Mouse (Mus musculus) natural killer cell, adult 2 months (primary cell): ENCODE data around the gene Ssrp1.

Experiments
- DNase-seq, 2 experiments: peaks; one replicate each; pipeline ENCODE4 v3.0.0; 2022; ENCODE audit warnings: low spot score in 2 of 2

The Ssrp1 gene

GRCm38 (mm10) chr2:85037047-85038026 is at the start of gene Ssrp1, which contains the start of gene P2rx3:
Ssrp1 (plus strand) TSS chr2:85037234.
P2rx3 (minus strand) TSS chr2:85037462.
- DNase-seq: peak; percentile 85 to 91

GRCm38 (mm10) chr2:84987930-84988329 is 49.1 kb upstream of the Ssrp1 start, which contains the start of gene Prg3:
Prg3 (plus strand) TSS chr2:84988215.
- no peak for DNase-seq

GRCm38 (mm10) chr2:84996376-84996775 is 40.7 kb upstream of the Ssrp1 start:
- DNase-seq: no peak

GRCm38 (mm10) chr2:84999486-85000181 is 37.4 kb upstream of the Ssrp1 start:
- no peak for DNase-seq

- DNase-seq: no peak
Observed at GRCm38 (mm10) chr2:85001497-85001896, 35.5 kb upstream of the Ssrp1 start.

- DNase-seq: no peak
Observed at GRCm38 (mm10) chr2:85002575-85002974, 34.5 kb upstream of the Ssrp1 start.

- DNase-seq: no peak
Observed at GRCm38 (mm10) chr2:85004341-85004740, 32.7 kb upstream of the Ssrp1 start.

- no peak for DNase-seq
Observed at GRCm38 (mm10) chr2:85006600-85006999, 30.4 kb upstream of the Ssrp1 start.

- DNase-seq: peak; percentile 38 to 44
Observed at GRCm38 (mm10) chr2:85007729-85008128, 29.3 kb upstream of the Ssrp1 start.

GRCm38 (mm10) chr2:85009212-85009611 is 27.8 kb upstream of the Ssrp1 start:
- no peak for DNase-seq

- no peak for DNase-seq
Observed at GRCm38 (mm10) chr2:85011906-85012604, 25.0 kb upstream of the Ssrp1 start.

- no peak for DNase-seq
Observed at GRCm38 (mm10) chr2:85012679-85013078, 24.4 kb upstream of the Ssrp1 start.

- peak; percentile 68 to 85 for DNase-seq
Observed at GRCm38 (mm10) chr2:85013826-85014587, 23.0 kb upstream of the Ssrp1 start.

- peak in 1 of 2 experiments; percentile 23 for DNase-seq
Observed at GRCm38 (mm10) chr2:85014588-85014982, 22.4 kb upstream of the Ssrp1 start.

- no peak for DNase-seq
Observed at GRCm38 (mm10) chr2:85022043-85022442, 15.0 kb upstream of the Ssrp1 start.

- DNase-seq: no peak
Observed at GRCm38 (mm10) chr2:85026178-85026577, 10.9 kb upstream of the Ssrp1 start.

- DNase-seq: no peak
Observed at GRCm38 (mm10) chr2:85027281-85027680, 9.8 kb upstream of the Ssrp1 start.

GRCm38 (mm10) chr2:85029897-85030296 is 7.1 kb upstream of the Ssrp1 start:
- DNase-seq: no peak

GRCm38 (mm10) chr2:85030989-85031388 is 6.0 kb upstream of the Ssrp1 start:
- DNase-seq: no peak

- DNase-seq: no peak
Observed at GRCm38 (mm10) chr2:85033121-85033520, 3.9 kb upstream of the Ssrp1 start.

GRCm38 (mm10) chr2:85034169-85034568 is 2.9 kb upstream of the Ssrp1 start:
- DNase-seq: peak; percentile 24 to 45
